Mouse (Mus musculus) brain, embryonic 14.5 days (tissue): ENCODE measurements at regions not wholly inside any gene's neighbourhood (a gene's known extent, or its start where the extent isn't known, plus 50 kb on each side); places are given as distances from the start of the nearest gene placed in this dataset.

Experiments
- CTCF ChIP-seq: fragments of 200-500 bp; IDR thresholded peaks from 2 replicates; pipeline ENCODE4 v1.5.1; 2012; ENCODE audit warnings: inconsistent platforms, mild to moderate bottlenecking, moderate library complexity, borderline replicate concordance; ENCODE audit not compliant: insufficient read depth, insufficient read length; ENCODE audit errors: extremely low read depth
- POLR2A ChIP-seq: fragments of 200-500 bp; IDR thresholded peaks from 2 replicates; pipeline ENCODE4 v1.6.1; 2012; ENCODE audit warnings: mild to moderate bottlenecking, inconsistent platforms, borderline replicate concordance; ENCODE audit not compliant: poor library complexity, insufficient read depth, insufficient read length, severe bottlenecking; ENCODE audit errors: extremely low read depth

- TF ChIP-seq POLR2A: no peak
- no peak for TF ChIP-seq CTCF
Observed at GRCm38 (mm10) chr10:98029621-98030020, 303.1 kb upstream of the C030005K15Rik start.
